Mouse (Mus musculus): ENCODE results near the gene Ift88. TPM values are rescaled to one million over a fixed set of nuclear protein-coding genes. Genes with fewer than 3 reads are reported as not detected.
A peak's percentile ranks its signal among the peaks of the same experiment; 100 is the strongest.
"Not testable (repeated sequence)": the region's sequence is repeated elsewhere in the genome, so short reads cannot be mapped to it uniquely, and the experiment has no call there.

The Ift88 gene
- total RNA-seq, 2 experiments from 2014 or later, result 16.9 to 17.7 TPM

DNA sequence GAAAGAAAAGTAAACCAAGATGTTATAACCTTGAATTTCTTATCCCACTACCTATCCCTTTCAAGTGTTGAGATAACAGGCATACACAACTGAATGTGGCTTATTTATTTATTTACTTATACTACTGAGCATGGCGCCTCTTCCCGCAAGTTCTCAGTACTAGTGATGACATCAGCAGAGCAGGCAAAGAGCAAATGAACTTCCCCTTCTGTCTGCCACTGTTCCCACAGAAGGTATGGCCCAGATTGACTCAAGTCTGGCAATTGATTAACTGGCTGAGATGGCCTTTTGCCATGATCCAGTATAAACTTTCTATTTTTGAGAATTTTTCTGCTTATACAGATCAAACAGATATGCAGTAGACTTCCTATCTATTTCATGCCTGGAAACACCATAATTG lies 6.7 kb upstream of the Ift88 start:
- DNase-seq (ENCODE audit: low spot score in 2 of 2), result no peak
- intact Hi-C loops (cut with DNase I), result loop anchor here (10.0 kb wide), 1 partner anchor 452 kb away; no protein-coding TSS in a partner anchor

DNA sequence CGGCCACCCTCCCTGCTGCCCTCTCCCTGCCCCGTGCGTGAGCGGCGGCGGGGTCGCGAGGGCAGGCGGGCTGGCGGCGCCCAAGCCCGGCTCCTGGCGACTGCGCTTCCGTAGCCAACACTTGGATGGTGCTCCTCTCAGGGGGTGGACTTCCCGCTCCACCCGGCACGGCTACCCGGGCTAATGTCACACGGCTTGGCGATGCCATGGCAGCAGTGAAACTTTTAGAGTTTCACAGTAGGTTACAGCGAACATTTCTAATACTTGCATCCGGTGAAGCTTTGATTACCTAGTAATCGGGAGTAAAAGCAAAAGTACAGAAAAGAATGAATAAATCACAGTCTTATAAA lies 325 bp downstream of the Ift88 start:
- DNase-seq (ENCODE audit: low spot score in 2 of 2), result no peak
- intact Hi-C loops (cut with DNase I), result no loop called here

DNA sequence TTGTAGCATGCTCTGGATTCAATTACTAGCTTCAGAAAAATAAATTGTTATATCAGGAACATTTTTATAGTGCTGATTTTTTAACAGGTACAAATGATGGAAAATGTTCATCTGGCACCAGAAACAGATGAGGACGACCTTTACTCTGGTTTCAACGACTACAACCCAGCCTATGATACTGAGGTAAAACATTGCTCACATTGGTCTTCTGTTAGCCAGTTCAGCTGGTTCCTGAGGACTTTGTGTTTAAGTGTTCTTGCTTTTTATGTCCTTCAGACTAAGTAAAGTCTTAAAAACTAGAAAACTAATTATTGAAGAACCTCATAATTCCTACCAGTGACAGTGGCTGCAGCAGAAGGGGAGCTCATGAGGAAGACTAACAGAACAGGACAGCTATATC lies 6.6 kb downstream of the Ift88 start:
- intact Hi-C loops (cut with DNase I), result no loop called here
- no peak for DNase-seq (ENCODE audit: low spot score in 2 of 2)

DNA sequence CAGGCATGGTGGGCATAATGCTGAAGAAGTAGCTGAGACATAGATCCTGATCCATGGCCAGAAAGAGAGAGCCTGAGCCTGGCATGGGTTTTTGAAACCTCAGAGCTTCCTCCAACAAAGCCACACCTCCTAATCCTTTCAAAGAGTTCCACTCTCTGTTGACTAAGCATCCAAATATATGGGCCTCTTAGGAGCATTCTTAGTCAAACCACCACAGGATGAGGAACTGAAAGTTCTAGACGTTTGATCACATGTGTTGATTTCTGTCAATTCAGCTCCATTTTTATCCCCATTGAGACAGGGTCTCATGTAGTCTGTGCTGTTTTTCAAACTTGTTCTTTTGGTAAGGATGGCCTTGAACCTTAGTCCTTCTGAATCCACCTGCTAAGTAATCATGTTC lies 28.7 kb downstream of the Ift88 start:
- intact Hi-C loops (cut with DNase I), result no loop called here
- no peak for DNase-seq (ENCODE audit: low spot score in 2 of 2)

DNA sequence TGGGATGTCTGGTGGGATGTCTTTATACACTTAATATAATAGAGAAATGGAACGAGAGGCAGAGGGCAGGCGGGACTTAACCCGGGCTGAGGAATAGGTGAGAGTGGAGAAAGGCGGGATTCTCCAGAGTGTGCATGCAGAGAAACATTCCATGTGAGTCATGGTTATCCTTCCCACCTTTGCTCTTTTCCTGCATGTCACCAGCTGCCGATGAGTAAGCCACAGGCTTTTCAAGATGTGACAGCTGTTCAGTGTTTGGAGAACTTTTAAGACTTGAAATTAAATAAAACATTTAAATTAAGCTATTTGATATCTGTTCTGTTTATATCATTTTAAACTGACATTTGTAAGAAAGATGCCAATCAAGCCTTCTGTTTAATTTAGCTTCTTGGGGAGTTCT lies 36.0 kb downstream of the Ift88 start:
- DNase-seq (ENCODE audit: low spot score in 2 of 2), result no peak

DNA sequence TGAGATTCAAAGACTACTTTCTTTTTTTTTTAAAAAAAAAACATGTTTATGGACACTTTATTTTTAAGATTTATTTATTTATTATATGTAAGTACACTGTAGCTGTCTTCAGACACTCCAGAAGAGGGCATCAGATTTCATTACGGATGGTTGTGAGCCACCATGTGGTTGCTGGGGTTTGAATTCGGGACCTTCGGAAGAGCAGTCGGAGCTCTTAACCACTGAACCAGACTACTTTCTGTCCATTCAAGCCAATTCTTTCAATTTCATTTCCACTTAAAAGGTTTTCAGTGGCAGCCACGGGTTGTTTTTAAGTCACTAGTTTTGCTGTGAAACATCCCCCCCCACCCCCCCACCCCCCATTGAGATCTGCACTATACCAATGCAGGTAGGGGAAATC lies 36.5 kb downstream of the Ift88 start:
- DNase-seq (ENCODE audit: low spot score in 2 of 2); intact Hi-C loops (cut with DNase I): not testable (repeated sequence)

More for the DNA sequence above, 36.0 kb downstream of the Ift88 start:
- intact Hi-C loops (cut with DNase I), result no loop called here

DNA sequence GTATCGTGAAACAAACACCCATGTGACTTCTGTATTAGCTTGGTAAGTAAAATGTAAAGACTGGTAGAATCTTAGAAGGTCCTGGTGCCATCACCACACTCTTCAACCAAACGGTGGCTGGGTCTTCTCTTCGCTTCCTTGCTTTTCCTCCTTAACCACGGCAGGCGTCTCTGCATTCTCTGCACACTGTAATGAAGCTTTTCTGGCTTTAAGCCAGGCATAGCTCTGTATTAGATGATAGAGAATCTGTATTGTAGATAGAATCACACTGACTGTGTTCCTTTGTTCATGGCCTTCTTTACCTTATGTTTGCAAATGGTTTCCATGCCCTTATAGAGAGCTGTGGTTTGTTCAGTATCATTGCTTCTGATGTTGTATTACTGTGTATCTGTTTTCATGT lies 39.0 kb downstream of the Ift88 start:
- no peak for DNase-seq (ENCODE audit: low spot score in 2 of 2)
- intact Hi-C loops (cut with DNase I), result no loop called here

DNA sequence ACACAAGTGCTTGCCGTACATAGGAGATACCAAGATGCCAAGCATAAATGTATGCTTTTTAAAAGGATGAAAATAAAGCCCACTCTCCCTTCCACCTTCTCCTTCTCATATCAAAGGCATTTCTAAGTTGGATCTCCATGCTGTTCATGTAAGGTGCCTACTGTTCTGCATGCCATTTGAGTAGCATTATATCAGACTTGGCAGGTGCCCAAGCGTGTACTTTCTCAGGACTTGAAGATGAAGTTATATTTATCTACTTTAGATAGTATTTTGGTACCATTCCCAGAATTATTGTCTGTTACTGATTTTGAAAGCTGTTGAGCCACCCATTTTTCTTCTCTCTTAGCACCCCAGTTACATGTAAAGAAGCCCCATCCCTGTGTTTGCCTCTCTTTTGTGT lies 51.2 kb downstream of the Ift88 start:
- peak; percentile 82 to 93 for DNase-seq (ENCODE audit: low spot score in 2 of 2)
- intact Hi-C loops (cut with DNase I), result no loop called here

DNA sequence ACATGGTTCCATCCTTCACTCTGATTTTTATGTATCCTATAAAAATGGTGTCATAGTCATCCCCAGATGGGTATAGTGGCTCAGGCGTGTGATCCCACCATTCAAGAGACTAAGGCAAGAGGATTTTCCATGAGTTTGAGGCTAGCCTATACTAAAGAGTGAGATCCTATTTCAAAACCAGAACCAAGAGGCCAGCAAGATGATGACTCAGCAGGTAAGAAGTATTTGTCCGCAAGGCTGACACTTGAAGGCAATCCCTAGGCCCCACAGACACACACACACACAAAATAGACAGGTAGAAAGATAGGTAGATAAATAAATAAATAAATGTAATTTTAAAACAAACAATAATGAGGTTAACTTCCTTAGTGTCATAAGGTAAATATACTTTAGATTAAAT lies 58.4 kb downstream of the Ift88 start:
- no peak for DNase-seq (ENCODE audit: low spot score in 2 of 2)
- intact Hi-C loops (cut with DNase I), result no loop called here

DNA sequence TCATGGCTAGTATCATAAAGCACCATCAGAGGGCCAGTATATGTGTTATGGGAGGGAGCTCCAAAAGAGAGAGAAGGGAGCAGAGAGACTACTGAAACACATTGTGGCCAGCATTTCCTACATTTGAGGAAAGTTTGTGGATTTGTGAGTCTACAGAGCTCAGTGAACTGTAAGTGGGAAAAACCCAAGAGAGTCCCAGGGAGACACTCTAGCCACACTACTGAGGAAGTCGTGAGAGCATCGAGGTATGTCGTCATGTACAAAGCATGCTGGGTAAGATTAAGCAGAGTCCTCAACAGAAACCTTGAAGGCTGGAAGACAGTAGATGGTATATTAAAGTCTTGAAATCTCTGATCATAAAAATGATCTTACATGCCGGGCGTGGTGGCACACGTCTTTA lies 60.3 kb downstream of the Ift88 start:
- intact Hi-C loops (cut with DNase I), result no loop called here
- no peak for DNase-seq (ENCODE audit: low spot score in 2 of 2)

DNA sequence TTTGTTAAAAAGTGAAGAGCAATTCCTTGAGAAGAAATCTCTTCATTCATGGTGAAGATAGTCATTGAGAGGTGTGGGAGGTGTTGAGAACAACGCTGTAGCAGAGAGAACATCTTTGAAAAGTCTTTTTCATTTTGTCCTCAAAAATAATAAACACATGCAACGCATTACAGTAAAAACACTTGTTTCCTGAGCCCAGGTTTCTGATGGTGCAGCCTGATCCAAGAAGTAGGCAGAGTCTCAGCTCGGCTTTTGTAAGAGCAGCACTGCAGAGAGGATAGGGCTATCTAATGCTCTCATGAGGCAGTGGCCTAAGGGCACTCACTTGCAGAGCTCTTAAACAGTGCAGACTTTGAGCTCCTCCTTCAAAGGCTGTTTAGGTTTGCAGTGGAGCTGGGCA lies 65.8 kb downstream of the Ift88 start:
- no peak for DNase-seq (ENCODE audit: low spot score in 2 of 2)
- intact Hi-C loops (cut with DNase I), result no loop called here

DNA sequence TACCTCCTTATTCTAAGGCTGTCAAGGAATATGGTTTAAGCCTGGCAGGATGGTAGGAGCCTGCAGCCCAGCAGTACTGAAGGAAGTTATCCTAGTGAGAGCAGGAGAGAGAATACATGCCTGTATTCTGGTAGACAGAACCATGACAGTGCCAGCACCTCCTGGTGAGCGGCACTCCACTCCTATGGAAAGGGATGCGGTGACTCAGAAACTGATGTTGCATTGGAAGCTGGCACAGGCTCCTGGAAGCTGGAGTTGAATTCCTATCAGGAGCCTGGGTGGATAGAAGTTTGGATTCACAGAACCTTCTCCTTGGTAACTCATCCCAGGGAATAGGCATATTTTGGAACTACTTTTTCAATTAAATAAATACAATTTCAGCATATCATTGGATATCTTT lies 70.0 kb downstream of the Ift88 start:
- DNase-seq (ENCODE audit: low spot score in 2 of 2), result no peak
- intact Hi-C loops (cut with DNase I), result no loop called here

DNA sequence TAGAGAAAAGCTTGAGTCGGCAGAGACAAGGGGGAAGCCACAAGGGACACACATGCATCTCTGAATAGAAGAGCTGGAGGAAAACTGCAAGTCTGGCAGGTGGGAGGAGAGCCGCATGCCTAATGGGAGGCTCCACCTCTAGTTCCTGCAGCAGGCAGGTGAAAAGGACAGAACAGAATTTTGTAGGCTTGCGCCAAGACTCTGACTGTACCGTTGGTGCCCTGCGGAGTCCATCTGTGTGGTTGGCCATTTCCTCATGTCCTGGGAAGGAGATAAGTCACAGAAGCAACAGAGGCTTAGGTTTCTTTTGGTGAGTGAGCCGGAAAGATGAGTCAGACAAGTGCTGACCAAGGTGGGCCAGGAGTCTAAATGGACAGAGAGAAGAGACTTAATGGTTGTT lies 79.9 kb downstream of the Ift88 start:
- DNase-seq (ENCODE audit: low spot score in 2 of 2), result no peak
- intact Hi-C loops (cut with DNase I), result no loop called here

DNA sequence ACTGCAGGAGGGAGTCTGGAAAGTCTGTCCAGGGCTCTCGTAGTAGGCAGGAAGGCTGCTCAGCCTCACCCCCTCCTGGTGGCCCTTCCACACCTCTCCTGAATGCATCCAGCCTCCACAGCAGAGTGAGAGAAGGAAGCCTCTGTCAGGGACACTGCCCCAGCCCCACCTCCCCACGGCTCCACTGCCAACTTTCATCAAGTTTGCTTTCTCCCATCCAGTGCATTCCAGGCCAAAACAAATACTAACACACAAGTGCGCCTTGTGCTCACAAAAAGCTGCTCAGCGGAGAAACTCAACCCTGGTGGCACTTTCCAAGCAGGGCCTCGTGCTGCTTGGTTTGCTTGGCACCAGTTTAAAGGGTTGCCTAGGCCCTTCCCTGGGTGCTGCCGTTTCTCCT lies 85.7 kb downstream of the Ift88 start:
- DNase-seq (ENCODE audit: low spot score in 2 of 2), result peak; percentile 35 to 61
- intact Hi-C loops (cut with DNase I), result no loop called here

DNA sequence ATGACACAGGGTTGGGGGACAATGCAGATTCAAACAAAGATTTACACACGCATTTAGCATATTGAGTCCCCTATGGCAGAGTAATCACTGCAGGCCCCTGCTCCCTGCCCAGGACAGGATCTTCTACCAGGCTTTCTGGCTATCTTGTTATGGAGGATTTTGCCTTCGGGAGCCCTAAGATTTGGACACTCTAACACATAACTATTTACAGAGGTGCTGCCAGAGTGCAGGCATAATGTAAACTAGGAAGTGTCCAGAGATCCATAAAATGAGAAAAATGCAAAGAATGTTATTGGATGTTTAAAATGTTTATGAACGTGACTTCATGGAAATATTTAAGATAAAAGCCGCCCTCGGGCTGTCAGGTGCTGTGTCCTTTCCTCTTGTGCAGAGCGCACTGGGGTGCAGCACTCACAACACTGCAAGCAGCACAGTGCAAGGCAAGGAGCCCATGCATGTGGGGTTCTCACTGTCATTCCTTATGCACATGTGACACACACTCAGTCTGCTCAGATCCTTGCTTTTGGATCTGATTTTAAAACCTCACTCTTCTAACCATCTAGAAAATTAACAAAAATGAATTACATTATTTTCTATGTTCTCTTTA lies 91.4 kb downstream of the Ift88 start:
- no peak for DNase-seq (ENCODE audit: low spot score in 2 of 2)
- intact Hi-C loops (cut with DNase I), result no loop called here

DNA sequence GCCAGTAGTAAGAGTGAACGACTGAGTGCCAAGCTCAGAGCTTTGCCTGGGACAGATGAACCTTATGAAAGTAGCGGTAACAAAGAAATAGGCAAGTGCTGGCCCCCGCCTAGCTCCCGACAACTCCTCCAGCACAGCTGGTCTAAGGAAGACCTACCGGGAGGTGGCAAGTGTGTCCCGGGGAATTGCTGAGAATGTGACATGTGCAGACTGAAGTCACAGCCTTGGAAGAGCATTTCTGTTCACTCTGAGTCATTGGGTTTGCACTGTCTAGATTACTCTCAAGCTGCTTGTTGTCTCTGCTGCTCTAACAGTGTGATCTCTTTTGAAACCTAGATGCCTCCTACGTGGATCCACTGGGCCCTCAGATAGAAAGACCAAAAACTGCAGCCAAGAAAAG lies 93.1 kb downstream of the Ift88 start:
- DNase-seq (ENCODE audit: low spot score in 2 of 2), result no peak
- intact Hi-C loops (cut with DNase I), result no loop called here

DNA sequence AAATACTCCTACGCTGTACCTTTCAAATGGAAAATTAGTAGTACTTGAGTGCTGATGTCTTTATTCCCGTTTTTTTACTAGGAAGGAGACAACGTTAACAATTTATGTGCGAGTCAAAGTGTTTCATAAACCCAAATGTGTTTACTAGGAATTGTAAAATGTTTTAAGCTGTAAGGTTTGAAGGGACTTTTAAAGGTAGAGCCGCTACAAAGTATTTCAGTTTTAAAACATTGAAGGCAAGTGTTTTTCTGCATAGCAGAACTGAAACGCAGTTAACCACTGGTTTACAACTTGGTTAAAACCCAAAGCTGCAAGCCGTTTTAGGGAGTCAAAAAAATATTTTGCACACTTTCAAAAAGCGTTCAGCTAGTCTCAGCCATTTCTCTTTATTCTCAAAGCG lies 99.9 kb downstream of the Ift88 start:
- intact Hi-C loops (cut with DNase I), result no loop called here
- DNase-seq (ENCODE audit: low spot score in 2 of 2), result no peak

DNA sequence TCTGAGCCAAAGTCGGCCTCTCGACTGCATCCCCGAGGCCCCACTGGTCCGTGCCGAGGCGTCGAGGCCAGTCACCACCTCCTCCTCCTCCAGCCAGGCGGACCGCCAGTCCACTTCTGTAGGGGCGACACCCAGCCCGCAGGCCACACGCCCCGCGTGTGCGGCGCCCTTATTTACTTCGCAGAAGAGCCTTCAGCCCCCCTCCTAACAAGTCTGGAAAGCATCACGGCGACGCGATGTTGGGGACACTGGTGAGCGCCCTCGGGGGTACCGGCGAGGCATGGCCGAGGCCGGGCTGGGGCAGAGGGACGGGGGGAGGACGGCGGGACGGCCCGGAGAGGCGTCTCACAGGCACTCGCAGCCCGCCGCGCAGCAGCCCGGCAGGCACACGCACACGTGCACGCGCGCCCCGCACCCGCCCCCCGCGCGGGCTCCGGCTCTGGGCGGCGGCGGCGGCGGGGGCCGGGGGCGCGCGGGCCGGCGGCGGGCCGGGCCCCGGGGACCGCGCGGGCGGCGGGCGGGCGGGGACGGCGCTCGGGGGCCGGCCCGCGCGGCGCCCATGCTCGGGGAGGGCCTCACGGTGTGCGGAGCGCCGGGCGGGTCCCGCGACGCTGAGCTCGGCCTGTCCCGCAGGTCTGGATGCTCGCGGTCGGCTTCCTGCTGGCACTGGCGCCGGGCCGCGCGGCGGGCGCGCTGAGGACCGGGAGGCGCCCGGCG lies 101.0 kb downstream of the Ift88 start, which contains the start of gene Il17d:
Il17d (plus strand) TSS at position 107 of the 717 bp plus-strand sequence.
- DNase-seq (ENCODE audit: low spot score in 2 of 2), result no peak
- intact Hi-C loops (cut with DNase I), result loop anchor here (5.0 kb wide), 1 partner anchor 47 kb away; the partner anchor contains the start of gene Eef1akmt1

DNA sequence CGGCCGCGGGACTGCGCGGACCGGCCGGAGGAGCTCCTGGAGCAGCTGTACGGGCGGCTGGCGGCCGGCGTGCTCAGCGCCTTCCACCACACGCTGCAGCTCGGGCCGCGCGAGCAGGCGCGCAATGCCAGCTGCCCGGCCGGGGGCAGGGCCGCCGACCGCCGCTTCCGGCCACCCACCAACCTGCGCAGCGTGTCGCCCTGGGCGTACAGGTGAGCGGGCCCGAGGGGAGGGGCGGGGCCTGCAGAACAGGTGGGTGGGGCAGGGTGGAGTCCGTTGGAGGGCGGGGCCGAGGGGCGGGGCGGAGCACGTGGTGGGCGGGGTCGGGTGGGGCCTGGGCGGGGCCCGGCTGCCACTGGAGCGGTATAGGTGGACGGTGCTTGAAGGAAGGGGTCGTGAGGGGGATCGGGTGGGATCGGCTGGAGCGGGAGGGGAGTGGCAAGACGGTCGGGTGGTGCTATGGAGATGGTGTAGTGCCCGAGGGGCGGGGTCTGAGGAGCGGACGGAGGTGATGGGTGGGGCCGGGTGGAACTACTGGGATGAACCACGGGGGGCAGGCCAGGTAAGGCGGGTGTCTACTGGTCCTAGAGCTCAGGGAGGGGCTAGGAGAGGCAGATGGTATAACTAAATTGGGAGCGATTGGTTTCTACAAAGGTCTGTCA lies 101.7 kb downstream of the Ift88 start:
- peak; percentile 72 to 78 for DNase-seq (ENCODE audit: low spot score in 2 of 2)
- intact Hi-C loops (cut with DNase I), result loop anchor here (5.0 kb wide), 1 partner anchor 47 kb away; the partner anchor contains the start of gene Eef1akmt1

DNA sequence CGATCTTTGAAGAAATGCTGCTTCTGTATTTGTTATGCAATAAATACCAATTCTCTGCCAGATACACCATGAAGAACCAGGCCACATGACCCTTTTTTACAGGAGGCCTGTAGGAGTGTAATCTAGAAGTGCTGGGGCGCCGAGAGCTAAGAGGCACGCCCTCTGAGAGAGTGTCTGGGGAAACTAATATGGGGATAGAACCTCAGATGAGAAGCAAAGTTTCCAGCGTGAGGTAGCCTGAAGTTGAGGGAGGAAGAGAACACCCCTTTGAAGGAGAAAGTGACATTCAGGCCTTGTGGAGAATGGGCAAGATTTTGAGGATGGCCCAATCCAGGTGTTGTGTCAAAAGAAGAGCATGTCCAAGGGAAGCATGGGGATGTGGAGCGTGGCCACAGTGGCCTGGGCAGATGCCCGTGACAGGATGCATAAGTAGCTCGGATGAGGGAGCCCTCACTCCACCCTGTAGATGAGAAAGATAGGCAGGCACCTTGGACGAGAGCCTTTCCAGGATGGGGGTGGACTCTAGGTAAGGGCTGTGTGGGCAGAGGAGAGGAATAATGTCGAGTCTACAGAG lies 102.3 kb downstream of the Ift88 start:
- intact Hi-C loops (cut with DNase I), result loop anchor here (5.0 kb wide), 1 partner anchor 46 kb away; the partner anchor contains the start of gene Eef1akmt1
- no peak for DNase-seq (ENCODE audit: low spot score in 2 of 2)
